Mouse (Mus musculus): ENCODE results near the gene Mrap2. TPM values are rescaled to one million over a fixed set of nuclear protein-coding genes. Genes with fewer than 3 reads are reported as not detected.

The Mrap2 gene
- total and polyA plus RNA-seq, 3 experiments, result 0.15 TPM; not detected in 2

- Histone ChIP-seq H3K27ac (ENCODE audit: control insufficient read depth, low read depth, low read length) (no peak overlapping the region), H3K9me3 (replicated peaks; ENCODE audit: insufficient read depth, low read length) (no peaks in the 10 kb centered on the region), H3K4me1 (ENCODE audit: control insufficient read depth in 1 of 2, insufficient read depth in 2 of 2, low read length in 2 of 2) (no peaks in the 10 kb centered on the region), H3K36me3 (ENCODE audit: control insufficient read depth in 1 of 2, insufficient read depth in 2 of 2, low read length in 2 of 2) (no peaks in the 10 kb centered on the region), H3K79me2 (ENCODE audit: control insufficient read depth, insufficient read depth, low read length, poor library complexity) (no peaks in the 10 kb centered on the region), H3K9ac (ENCODE audit: control insufficient read depth, low read depth, low read length, poor library complexity, severe bottlenecking) (no peak overlapping the region), H3K27me3 (ENCODE audit: control insufficient read depth in 1 of 2, insufficient read depth in 2 of 2, low read length in 2 of 2) (no peaks in the 10 kb centered on the region), H3K4me3 (ENCODE audit: control insufficient read depth in 1 of 2, insufficient read depth in 1 of 2, low read depth in 2 of 2, low read length in 2 of 2) (no peak overlapping the region)
- no peak for TF ChIP-seq SMC3 (IDR thresholded peaks at IDR 0.05; ENCODE audit: low read depth, low read length)
- no peak for TF ChIP-seq POLR2AphosphoS5 (IDR thresholded peaks at IDR 0.05; ENCODE audit: borderline replicate concordance, low read depth, low read length)
- TF ChIP-seq RCOR1 (IDR thresholded peaks at IDR 0.05; ENCODE audit: low read depth, low read length), result no peak
- no peak for TF ChIP-seq MYC (IDR thresholded peaks at IDR 0.05; ENCODE audit: low read depth, low read length)
- TF ChIP-seq RAD21 (IDR thresholded peaks at IDR 0.05; ENCODE audit: low read depth, low read length), result no peak
- TF ChIP-seq MEF2A (IDR thresholded peaks at IDR 0.05; ENCODE audit: extremely low read depth, insufficient replicate concordance, low read depth, low read length, poor library complexity, severe bottlenecking), result no peak
- no peak for DNase-seq (ENCODE audit: low read depth, low spot score)
These were observed 28.6 kb upstream of the Mrap2 start for GRCm38 (mm10) chr9:87115456-87115931.

- Histone ChIP-seq H3K27ac (ENCODE audit: control insufficient read depth, low read depth, low read length) (no peak overlapping the region), H3K9me3 (replicated peaks; ENCODE audit: insufficient read depth, low read length) (no peaks in the 10 kb centered on the region), H3K27me3 (ENCODE audit: control insufficient read depth in 1 of 2, insufficient read depth in 2 of 2, low read length in 2 of 2) (no peaks in the 10 kb centered on the region), H3K79me2 (ENCODE audit: control insufficient read depth, insufficient read depth, low read length, poor library complexity) (no peaks in the 10 kb centered on the region), H3K36me3 (ENCODE audit: control insufficient read depth in 1 of 2, insufficient read depth in 2 of 2, low read length in 2 of 2) (no peaks in the 10 kb centered on the region), H3K4me1 (ENCODE audit: control insufficient read depth in 1 of 2, insufficient read depth in 2 of 2, low read length in 2 of 2) (no peaks in the 10 kb centered on the region), H3K9ac (ENCODE audit: control insufficient read depth, low read depth, low read length, poor library complexity, severe bottlenecking) (no peak overlapping the region), H3K4me3 (ENCODE audit: control insufficient read depth in 1 of 2, insufficient read depth in 1 of 2, low read depth in 2 of 2, low read length in 2 of 2) (no peak overlapping the region)
- TF ChIP-seq USF1 (IDR thresholded peaks at IDR 0.05; ENCODE audit: low read depth, low read length) (no peak), TAL1 (IDR thresholded peaks at IDR 0.05; ENCODE audit: low read length) (no peak), CHD2 (IDR thresholded peaks at IDR 0.05; ENCODE audit: low read length) (no peak), ZNF384 (IDR thresholded peaks at IDR 0.05; ENCODE audit: low read depth, low read length) (no peak), USF2 (IDR thresholded peaks at IDR 0.05; ENCODE audit: borderline replicate concordance in 1 of 2, insufficient read depth in 1 of 2, low read depth in 1 of 2, low read length in 2 of 2) (no peak), RCOR1 (IDR thresholded peaks at IDR 0.05; ENCODE audit: low read depth, low read length) (no peak), MXI1 (IDR thresholded peaks at IDR 0.05; ENCODE audit: low read depth, low read length) (no peak), E2F4 (IDR thresholded peaks at IDR 0.05; ENCODE audit: borderline replicate concordance, low read depth, low read length) (no peak), UBTF (IDR thresholded peaks at IDR 0.05; ENCODE audit: borderline replicate concordance, insufficient read depth, low read depth, low read length) (no peak), SIN3A (IDR thresholded peaks at IDR 0.05; ENCODE audit: low read length) (no peak), NRF1 (IDR thresholded peaks at IDR 0.05; ENCODE audit: insufficient read depth, low read depth, low read length, poor library complexity, severe bottlenecking) (no peak), JUND (IDR thresholded peaks at IDR 0.05; ENCODE audit: low read depth, low read length) (no peak), EP300 (IDR thresholded peaks at IDR 0.05; ENCODE audit: low read depth in 1 of 2, low read length in 2 of 2) (no peak)
- no peak for DNase-seq (ENCODE audit: low read depth, low spot score)
These were observed 28.1 kb upstream of the Mrap2 start for GRCm38 (mm10) chr9:87115978-87116377.
